Mouse (Mus musculus) urinary bladder, postnatal 25 days (tissue): ENCODE data around the gene Rnpepl1.
A peak's percentile ranks its signal among the peaks of the same experiment; 100 is the strongest.

Experiments used
- DNase-seq: peaks from one replicate; pipeline ENCODE4 v3.0.0; 2022; ENCODE audit warnings: low spot score

The Rnpepl1 gene

DNA sequence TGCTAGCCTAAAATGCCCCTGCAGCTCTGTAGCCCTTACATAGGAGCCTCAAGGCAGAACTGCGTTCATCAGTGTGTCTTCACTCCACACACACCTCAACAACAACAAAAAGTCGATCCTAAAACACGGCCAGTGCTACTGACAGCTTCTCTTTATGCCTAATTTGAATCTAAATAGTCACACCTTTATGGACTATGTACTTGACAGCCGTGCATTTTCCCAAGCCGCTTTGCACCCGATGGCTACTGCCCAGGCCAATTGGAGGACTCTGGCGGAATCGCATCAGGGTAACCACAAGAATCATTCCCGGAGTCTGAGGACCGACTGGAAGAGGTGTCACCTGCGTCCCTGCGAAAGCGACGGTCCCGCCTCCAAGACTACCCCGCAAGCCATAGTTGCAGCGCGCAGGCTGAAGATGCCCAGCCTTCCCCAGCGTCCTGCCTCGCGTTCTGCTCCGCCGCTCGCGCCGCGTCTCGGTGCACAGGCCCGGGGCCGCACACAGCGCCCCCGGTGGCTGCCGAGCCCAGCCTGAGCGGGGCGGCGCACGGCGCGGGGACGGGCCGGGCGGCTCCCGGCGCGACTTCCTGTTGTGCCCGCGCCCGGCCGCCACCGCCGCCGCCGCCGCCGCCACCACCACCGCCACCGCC lies at the start of gene Rnpepl1:
TSS of gene Rnpepl1 (plus strand) at position 545 of the 647 bp plus-strand sequence.
- DNase-seq = peak; percentile 73

DNA sequence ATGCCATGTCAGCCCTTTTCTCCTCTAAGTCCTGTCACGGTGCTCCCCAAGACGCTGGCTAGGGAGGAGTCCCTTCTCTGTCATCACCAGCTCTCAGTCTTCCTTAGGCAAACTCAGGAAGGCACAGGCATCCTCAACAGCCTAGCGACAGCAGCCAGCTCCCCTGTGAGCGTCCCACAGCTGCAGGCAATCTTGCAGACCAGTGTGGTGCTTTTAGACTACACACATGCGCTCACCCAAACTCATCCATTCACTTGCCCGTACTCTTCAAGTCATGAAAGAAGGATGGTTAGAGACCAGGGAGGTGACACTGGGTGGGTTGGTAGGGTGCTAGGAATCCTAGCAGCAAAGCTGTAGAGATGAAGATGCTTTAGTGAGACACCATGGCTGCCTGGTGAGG lies 49.1 kb upstream of the Rnpepl1 start:
- DNase-seq = no peak

DNA sequence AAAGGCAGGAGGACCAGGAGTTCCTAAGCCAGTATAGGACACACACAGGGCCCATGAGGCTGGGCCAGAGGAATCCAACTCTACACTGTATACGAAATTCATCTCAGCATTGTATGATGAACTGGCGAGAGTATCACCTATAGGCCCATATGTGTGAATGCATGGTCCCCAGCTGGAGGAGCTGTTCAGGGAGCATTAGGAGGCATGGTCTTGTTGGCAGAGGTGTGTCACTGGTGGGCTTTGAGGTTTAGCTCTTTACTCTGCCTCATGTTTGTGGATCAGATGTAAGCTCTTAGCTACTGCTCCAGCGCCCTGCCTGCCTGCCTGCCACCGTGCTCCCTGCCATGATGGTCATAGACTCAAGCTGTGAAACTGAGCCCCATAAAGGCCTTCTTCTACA lies 47.3 kb upstream of the Rnpepl1 start:
- no peak for DNase-seq

DNA sequence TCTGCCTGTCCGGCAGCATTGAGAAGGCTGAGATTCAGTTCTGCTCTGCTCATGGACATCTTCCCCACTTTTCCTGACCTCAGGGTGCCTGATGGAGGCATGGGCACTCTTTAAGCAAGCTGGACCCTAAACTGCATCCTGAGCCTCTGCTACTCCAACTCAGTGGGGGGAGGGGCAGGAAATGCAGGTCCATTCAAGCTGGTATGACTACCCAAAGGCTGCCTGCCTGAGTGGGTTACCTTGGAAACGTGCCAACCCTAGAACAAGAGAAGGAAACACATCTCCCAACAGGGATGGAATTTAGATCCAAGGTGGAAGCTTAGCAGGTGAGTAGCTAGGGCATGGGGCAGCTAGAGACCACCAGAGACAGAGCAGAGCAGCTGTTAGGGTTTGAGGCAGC lies 44.4 kb upstream of the Rnpepl1 start:
- no peak for DNase-seq

DNA sequence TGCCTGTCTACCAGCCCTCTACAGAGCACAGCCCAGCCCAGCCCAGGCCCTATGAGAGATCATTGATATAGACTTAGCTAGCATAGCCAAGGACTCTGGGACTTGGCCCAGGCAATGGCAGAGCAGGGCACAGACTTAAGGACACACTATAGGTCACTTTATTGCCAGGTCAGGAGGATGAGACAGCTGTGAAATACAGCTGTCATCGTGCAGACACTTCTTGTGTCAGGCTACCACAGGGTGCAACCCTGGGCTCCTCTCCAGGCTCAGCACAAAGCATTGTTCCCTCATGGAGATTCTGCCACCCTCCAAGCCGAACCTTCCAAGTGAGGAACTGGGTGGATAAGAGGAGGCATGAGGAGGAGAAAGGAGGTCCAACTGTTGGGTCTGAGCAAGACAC lies 40.6 kb upstream of the Rnpepl1 start:
- no peak for DNase-seq

DNA sequence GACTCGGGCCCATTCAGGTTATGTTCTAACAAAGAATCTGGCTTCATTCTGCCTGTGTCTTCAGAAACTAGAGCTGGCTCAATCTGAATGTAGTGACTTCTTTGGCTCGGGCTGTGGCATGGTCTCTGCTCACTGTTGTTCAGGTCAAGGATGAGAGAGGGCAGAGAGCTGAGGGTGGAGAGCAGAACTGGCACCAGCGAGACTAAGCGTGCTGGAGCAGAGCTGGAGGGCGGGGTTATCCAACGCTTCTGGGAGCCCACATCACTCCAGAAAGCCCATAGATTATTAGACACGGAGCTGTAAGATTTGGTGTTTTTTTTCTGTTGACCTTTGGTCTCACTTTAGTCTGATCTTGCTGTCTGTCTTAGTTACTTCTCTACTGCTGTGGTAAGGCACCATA lies 37.9 kb upstream of the Rnpepl1 start:
- DNase-seq = no peak

DNA sequence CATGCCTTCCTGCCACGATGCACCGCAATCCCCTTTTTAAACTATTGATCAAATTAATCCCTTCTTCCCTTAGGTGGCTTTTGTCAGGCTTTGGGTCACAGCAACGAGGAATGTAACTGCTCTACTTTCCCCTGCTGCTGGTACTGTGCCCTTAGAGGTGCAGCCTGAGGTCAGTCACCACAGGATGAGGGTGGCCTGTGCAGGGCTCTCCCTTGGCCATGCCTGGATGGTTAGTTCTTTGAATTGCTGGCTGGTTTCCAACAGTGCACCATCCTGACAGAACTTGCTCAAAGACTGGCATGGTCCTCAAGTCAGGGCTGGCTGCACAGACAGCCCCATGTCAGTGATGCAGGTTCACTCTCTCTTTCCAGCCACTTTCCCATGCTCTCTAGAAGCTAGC lies 36.6 kb upstream of the Rnpepl1 start:
- no peak for DNase-seq

DNA sequence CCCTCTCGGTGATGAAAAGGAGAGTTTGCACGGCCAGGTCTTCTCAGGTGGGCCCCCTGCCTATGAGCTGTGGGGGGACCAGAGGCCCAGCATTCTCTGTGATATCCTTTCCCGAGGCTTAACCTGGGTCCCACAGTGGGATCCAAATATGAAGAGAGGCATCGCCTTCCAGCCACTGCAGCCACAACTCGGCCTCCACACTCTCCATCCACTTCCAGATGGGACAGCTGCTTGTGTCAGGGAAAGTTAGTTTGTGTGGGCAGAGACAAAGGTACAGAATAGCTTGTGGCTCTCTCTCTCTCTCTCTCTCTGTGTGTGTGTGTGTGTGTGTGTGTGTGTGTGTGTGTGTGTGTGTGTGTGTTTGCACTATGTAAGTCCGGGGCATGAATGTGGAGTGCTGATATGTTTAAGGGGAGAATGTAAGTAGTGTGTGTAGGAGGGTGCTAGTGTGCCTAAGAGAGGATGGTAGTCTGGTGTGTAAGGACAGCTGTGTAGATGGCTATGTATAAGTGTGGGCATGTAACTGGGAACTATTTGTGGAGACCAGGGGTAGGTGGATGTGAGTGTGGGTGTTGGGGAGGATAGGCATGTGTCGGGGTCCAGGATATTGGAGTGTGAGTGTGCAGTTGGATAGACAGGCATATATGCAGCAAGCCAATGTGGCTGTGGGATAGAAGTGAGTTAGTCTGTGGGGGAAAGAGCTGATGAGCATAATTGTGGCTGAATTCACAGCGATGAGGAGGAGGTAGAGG lies 35.0 kb upstream of the Rnpepl1 start:
- DNase-seq = no peak

DNA sequence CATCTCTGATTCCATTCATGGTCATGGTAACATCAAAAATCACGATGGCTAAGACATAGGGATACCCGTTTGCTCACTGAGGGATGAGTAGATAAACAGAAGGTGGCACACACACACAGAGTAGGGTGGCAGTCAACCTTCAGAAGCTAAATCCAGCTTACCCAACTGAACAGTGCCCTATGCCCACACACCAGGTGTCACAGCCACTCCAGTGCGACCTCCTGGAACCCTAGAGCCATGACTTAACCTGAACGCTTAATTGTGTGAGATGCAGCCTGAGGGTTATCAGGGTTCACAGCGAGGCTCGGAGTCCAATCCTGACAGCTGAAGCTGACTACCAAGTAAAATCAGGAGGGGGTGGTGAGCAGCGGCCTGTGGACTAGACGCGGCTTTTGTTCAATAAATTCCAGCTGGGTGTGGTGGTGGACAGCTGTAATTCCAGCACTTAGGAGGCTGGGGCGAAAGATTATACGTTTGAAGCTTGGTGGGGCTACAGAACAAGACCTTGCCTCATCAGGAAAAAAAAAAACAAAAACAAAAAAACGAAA lies 33.1 kb upstream of the Rnpepl1 start:
- no peak for DNase-seq

DNA sequence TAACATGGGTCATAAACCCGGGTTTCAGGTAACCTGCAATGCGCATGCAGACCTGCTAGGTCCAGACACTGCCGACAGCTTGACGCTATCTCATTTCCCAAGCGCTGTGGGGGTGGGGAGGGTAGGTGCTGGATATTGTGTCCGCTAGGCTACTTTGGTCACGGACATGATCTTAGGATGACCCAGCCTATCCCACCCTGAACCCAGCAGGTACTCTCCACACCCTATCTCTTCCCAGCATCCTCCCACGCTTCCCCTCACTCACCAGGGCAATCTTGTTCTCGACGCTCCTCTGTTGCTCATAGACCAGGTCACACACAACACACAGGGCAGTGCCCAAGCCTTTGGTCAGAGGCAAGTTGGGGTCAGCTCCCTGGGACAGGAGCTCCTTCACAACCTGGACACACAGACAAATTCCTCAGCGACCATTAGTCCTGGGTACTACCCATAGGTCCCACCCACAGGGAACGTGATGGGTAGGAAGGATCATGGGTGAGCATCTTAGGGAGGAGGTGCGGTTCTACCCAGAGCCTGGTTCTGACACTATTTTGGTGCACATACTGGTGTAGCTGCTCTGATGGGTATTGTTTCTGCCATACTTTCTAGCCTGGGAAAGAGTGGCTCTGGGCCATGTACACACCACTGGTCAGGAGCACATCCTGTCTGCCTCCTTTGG lies 32.4 kb upstream of the Rnpepl1 start:
- no peak for DNase-seq

DNA sequence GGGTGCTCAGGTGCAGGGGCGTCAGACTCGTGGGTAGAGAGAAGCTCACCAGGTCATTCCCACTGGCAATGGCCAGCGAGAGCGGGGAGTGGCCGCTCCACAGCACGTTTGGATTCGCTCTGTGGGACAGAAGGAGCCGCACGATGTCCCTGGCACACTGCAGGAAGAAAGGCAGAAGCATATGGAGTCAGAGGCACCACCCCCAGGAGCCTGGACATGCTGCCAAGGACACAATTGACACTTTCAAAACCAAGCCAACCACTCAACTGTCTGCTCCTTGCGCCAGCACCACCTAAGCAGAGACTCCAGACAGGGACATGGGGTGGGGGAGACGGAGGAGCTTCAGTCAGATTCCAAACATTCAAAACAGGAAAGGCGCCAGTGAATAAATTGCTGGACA lies 31.3 kb upstream of the Rnpepl1 start:
- DNase-seq = no peak

DNA sequence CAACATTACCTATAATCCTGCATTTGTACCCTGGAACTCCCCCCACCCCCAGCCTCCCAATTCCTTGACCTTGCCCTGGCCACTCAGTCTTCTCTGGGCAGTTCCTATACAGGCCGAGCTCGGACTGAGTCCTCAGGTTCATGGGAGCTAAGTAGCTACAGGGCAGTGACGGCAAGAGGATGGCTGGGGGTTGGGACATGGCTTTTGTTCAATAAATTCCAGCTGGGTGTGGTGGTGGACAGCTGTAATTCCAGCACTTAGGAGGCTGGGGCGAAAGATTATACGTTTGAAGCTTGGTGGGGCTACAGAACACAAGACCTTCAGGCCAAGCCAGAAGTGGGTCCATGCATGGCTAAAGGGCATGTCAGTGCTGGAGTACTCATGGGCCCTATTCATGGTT lies 30.5 kb upstream of the Rnpepl1 start:
- no peak for DNase-seq

DNA sequence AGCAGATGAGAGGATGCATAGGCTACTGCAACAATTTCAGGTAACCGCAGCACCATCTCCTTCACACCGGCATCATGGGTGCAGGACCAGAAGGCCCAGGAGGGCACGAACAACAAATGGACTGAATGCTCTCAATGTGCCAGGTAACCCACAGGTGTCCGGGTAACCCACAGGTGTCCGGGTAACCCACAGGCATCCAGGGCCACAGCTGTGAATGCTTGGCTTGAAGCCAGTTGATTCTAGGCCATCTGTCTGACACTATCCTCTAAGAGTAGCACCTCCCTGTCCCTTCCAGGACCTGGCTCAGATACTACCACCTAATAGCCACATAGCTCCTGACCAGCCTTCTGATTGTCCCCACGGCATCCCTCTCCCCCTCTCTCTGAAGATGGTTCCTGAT lies 28.6 kb upstream of the Rnpepl1 start:
- DNase-seq = no peak

DNA sequence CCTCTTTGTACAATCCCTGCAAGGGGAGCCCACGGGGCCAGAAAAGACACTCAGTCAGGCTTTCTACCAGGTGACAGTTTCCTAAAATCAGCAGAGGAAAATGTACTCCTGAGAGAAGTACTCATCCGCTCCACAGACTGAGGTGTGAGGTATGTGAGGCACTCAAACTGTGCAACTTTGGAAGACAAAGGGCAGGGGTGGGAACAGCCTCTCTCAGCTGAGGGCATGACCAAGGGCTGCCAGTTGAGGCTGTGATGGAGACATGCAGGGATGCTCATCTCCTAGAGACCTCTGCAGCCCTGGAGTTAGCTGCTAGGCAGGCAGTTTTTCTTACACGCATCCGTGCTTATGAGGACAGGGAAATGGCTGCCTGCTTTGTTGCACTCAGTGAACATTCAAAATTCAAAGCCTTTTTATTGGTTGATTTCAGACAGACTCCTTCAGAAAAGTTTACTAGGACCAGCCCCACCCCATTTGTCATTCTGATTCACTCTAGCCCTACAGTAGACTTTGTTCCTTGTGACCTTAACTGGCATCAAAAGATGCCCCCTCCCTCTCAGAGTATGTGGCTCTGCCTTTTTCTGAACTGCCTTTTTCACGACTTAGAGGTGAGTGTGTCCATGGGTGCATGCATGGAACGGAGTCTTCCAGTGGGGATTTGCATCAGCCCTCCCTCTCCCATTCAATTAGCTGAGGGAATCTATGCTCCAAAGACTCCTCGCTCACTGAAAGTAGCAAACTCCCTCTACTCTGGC lies 21.5 kb upstream of the Rnpepl1 start:
- no peak for DNase-seq

DNA sequence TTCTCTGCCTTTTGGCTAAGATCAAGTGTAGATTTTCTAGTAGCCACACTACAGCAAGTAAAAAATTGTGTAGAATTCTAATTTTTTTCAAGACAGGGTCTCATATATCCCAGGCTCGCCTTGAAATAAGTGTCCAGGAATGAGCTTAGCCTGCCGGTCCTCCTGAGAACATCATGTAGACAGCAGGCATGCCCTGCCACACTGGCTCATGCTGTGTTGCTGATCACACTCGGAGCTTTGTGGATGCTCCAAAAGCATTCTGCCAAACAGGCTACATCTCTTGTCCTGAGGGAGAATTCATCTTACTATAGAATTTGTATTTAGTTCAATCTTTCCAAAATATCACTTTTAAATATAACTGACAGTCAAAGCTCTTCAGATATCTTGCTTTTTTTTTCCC lies 17.8 kb upstream of the Rnpepl1 start:
- DNase-seq = no peak

DNA sequence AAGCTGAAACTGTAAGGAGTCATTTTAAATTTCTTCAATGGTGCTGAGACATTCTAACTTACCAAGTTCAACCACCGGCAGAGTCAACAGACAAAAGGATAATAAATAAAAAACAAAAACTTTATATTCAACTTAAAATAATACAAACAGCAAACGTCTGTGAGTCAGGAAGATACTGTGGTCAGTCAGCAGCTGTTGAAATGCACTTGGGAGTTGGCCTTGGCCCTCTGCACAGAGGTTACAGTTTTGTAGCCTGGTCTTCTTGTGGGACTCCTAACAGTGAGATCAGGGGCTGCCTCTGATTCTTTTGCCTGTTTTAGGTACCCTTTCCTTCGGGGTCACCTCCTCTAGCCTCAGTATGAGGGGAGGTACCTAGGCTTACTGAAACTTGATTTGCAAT lies 16.7 kb upstream of the Rnpepl1 start:
- no peak for DNase-seq

DNA sequence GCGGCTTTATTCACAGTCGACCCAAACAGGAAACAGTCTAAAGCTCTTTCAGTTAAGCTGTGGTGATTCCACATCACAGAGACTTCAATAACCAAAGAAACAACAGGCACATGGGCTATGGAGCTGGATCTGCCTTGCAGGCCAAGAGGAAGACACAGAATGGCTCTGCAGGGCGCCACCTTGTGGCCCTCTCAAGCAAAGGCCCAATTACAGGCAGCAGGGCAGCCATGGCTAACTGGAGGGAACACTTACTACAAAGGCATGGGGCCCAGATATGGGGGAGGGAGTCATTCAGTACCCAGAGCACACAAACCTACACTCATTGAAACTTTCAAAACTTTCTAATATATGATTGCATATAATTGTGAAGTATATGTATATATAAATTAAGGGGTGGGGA lies 15.5 kb upstream of the Rnpepl1 start:
- DNase-seq = peak; percentile 56

DNA sequence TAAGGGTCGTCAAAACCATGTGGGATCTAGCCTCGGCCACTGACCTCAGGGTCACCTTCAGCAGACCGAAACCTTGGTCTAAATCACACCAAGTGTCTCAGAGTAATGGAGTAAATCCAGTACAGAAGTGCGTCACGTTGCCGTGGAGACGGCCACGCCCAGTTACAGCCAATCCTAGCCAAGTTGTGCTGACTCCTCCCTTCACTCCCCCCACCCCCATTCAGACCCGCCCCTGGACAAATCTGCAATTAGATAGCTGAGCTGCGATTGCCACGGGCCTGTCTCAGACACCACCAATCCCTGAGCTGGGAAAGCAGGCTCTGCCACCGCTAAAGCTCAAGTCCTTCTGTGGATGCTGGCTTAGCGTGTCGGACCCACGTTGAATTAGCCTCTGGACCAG lies 7.8 kb upstream of the Rnpepl1 start, which contains the start of gene Ankmy1:
TSS of gene Ankmy1 (minus strand) at position 121 of the 400 bp plus-strand sequence.
- DNase-seq = peak; percentile 44

DNA sequence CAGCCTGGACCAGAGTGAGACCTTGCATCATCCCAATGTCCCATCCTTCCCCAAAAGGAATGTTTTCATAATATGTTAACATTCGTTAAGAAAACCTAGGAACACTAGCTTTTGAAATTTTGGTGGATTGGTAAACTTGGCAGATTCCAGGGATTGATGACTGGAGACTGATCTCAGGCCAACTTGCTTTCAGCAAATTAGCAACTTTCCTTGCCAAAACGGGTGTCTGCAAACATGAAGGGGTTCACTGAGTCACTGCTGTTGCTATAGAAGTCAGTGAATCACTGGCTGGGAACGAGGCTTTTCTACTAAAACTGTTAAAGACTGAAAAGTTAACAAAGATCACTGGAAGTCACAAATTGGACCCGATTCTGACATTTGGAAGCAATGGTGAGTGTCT lies 7.0 kb upstream of the Rnpepl1 start:
- DNase-seq = no peak

DNA sequence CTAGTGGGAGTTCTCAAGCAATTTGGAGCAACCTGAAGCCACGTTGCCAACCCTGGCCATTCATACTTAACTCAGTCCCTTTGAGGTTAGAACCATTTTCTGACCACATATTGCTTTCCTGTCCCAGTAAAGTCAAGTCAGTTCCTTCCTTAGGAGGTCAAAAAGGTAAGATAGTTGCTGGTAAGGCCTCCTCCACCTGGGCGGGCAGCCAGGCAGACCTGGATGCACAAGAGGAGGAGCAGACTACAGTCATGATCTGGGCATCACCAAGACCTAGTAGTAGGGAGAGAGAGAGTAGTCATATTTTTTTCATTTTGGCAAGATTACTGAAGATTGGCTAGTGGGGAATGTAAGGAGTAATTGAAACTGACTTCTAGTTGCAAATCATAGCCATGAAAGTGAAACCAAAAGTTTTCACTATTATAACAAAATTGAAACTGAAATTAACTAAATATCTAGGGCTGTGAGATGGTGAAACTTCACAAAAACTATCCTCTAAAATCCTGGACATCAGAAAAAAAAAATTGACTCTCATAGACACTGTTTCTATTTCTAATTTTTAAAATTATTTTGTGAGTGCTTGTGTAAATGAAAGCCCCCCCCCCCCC lies 4.8 kb upstream of the Rnpepl1 start:
- DNase-seq = no peak

DNA sequence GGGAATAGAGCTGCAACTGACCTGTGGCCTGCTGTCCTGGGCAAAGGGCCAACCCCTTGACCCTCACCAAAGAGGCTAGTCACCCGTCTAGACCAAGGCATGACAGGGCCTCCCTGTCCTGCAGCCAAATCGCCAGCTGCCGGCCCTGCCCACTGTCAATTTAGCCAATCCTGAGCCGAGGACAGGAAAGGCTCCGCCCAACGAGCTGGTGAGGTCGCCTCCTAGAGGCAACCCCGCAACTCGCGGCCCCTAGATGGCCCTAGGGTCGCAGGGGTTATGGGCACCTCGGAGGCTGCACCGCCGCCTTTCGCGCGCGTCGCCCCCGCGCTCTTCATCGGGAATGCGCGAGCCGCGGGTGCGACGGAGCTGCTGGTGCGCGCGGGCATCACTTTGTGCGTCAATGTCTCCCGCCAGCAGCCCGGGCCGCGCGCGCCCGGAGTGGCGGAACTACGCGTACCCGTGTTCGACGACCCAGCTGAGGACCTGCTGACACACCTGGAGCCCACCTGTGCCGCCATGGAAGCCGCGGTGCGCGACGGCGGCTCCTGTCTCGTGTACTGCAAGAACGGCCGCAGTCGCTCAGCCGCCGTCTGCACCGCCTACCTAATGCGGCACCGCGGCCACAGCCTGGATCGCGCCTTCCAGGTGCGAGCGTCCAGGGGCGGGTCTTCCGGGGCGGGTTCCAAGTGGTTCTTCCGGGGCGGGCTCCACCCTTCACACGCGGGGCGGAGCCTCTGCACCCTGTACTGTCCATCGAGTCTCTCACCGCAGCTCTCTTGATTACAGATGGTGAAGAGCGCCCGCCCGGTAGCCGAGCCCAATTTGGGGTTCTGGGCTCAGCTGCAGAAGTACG lies 3.6 kb upstream of the Rnpepl1 start, which contains the start of gene Dusp28:
TSS of gene Dusp28 (plus strand) at position 203 of the 853 bp plus-strand sequence.
- peak; percentile 72 for DNase-seq
